Mouse (Mus musculus) thymus, postnatal 0 days (tissue): ENCODE results near the gene Vmn2r111. TPM values are rescaled to one million over a fixed set of nuclear protein-coding genes. Genes with fewer than 3 reads are reported as not detected.
"Not testable (repeated sequence)": the region's sequence is repeated elsewhere in the genome, so short reads cannot be mapped to it uniquely, and the experiment has no call there.

ENCODE experiments used
- DNase-seq: peaks from one replicate; pipeline ENCODE4 v3.0.0-alpha.2; 2015; ENCODE audit warnings: low spot score
- polyA plus RNA-seq: library from polyadenylated mRNA; unstranded; fragments of >200 nt; fragmentation: Nextera tagmentation; extraction: Ambion mirVana; gene quantifications from 2 replicates; pipeline ENCODE4 v1.2.1, GENCODE M21; 2015

The Vmn2r111 gene
- polyA plus RNA-seq, result not detected in 2 replicates

- DNase-seq, result not testable (repeated sequence)
These were observed at the start of gene Vmn2r111 for GRCm38 (mm10) chr17:22573382-22573781. Gene Vmn2r111, minus strand, starts transcription at chr17:22573482.

- DNase-seq, result not testable (repeated sequence)
These were observed 27.4 kb upstream of the Vmn2r111 start, which contains the start of gene Vmn2r112 for GRCm38 (mm10) chr17:22600651-22601050. Gene Vmn2r112, plus strand, starts transcription at chr17:22600951.

GRCm38 (mm10) chr17:22520467-22520866 is 52.8 kb downstream of the Vmn2r111 start:
- not testable (repeated sequence) for DNase-seq

- DNase-seq, result not testable (repeated sequence)
These were observed 53.2 kb downstream of the Vmn2r111 start for GRCm38 (mm10) chr17:22520037-22520436.

DNA sequence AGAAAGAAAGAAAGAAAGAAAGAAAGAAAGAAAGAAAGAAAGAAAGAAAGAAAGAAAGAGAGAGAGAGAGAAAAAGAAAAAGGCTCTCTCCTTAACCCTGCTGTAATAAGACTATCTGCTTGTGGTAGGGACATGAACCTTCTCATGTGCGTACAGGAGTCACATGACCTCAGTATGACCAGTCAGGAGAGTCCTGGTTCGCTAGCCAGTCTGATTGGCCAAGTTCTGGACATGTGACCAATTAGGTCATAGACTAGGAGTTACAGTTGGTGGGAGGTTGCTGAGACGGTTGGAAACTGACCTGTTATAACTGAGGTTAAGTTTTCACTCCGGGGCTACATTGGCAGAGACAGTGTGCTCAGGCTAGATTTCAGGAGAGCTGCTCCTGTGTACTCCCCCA is 76.2 kb downstream of the Vmn2r111 start:
- DNase-seq, result no peak

Other genes starting within 250 kb of the Vmn2r111 start
- gene Zfp944, start 212.1 kb downstream of the Vmn2r111 start, polyA plus RNA-seq, result 15.6 and 17.3 TPM in 2 replicates
- 13.7 and 14.7 TPM in 2 replicates for gene Zfp758, start 212.0 kb downstream of the Vmn2r111 start, polyA plus RNA-seq
- gene Zfp946, start 149.3 kb downstream of the Vmn2r111 start, polyA plus RNA-seq, result 5.1 TPM in 2 replicates
- gene Vmn2r112, start 27.5 kb upstream of the Vmn2r111 start, polyA plus RNA-seq, result not detected in 2 replicates